Mouse (Mus musculus): Measurements from ENCODE around the gene Gm20388.

Gm20388 gene

DNA sequence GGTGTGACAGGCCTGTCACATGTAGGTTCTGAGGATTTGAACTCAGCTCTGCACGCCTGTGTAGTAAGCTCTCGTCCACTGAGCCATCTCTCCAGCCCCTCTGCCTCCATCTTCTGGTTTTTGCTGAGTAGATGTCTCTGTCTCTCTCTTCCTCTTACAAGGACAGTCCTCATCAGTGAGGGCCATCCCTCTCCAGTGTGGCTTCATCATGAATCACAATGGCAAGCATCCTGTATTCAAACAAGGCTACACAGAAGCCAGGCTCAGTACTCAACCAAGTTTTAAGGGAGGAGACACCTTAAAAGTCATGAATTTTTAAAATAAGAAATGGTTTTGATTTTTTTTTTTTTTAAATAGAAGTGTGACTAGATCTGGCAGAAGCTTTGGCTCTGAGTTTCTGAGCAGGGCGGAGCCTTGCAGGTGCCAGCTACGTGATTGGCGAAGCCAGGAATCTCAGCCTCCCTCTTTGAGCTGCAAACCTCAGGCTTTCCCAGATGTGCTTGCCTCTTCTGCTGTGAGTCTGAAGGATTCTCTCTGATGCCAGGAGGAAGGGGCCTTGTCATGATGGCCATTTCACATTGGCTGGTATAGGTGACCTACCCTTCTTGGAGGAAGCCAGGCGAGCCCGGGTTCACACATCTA is 2206.2 kb downstream of the Gm20388 start:
- DNase-seq, result no peak

DNA sequence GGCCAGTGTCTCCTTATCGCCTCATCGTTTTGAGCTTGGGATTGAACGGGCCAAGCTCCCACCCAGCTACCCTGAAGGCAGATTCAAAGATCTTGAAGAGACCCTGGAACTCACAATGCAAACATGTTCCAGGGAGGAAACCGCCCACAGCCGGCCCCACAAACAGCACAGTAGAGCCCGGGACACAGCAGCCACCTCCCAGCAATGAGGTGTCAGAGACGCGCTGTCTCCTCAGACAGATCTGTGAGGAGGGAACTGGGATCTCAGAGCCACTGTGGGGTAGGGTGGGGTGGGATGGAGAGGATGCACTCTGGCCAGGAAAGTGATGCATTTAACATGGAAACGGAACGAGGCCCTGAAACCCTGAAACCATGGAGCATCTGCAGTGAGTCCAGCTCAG is 2207.5 kb downstream of the Gm20388 start:
- peak; percentile 43 to 77 for DNase-seq

DNA sequence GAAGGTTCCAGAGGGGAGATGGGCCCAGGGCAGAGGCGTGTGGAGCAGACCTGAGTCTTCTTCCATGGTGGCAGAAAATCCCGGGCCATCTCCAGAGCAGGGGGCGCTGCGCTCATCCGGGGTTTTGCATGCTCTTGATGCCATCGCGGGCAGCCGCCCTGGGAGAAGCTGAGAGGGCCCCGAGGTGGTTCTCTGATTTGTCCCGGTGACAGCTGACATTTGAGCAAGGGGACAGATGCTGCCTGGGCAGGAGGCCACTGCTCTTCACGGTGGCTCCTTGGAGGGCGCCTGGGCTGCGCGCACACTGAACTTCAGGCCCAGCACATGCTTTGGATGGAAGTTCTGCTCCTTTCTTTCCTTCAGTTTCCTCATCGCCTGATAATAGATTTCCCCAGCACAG is 2207.9 kb downstream of the Gm20388 start:
- DNase-seq, result no peak

DNA sequence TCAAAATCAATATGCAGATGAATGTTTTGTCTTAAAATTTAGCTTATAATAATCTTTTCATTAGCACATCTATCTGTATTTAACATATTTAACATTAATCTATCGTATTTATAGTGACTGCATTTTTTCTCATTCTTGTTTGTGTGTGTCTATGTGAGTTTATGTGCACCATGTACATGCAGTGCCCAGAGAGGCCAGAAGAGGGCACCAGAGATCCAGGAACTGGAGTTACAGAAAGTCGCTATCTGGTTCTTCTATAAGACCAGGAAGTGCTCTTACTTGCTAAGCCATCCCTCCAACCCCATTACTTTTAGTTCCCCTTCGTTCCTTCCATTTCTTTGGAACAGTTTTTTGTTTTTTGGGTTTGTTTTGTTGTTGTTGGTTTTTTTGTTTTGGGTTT is 2213.7 kb downstream of the Gm20388 start:
- no peak for DNase-seq

DNA sequence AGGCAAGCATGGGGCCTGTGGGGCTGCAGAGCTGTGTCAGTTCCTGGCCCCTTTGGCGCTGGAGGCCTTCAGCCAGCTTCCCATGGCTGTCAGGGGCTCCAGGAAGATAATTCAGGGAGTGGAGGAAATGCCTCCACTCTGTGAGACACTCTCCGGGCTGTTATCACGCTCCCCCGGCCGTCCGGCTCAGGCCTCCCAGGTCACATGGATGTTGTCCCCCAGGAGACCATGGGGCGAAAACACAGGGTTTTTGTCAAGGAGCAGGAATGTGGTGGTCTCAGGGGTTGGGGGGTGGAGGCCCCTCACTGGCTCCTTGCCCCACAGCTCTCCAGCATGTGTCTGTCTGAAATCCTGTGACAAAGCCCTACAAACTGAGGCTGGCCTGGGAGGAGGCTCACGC is 2216.0 kb downstream of the Gm20388 start:
- no peak for DNase-seq

DNA sequence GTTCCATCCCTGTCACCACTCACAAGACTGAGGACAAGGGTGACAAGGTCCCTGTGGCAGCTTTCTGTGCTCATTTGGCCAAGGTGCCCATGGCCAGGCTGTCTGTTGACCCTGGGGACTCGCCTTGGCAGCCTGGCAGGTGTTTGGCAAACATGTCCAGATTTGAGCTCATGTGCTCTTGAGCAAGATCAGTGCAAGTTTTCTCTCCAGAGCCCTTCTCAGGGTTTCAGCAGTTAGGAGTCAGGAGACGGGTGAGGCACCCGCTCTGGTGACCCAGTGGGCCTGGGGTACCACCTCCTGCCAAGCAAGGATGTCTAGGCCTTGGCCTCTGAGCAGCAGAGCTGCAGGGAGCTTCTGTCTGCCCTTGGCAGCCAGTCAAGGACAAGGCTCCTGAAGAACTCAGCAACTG is 2223.5 kb downstream of the Gm20388 start:
- no peak for DNase-seq

DNA sequence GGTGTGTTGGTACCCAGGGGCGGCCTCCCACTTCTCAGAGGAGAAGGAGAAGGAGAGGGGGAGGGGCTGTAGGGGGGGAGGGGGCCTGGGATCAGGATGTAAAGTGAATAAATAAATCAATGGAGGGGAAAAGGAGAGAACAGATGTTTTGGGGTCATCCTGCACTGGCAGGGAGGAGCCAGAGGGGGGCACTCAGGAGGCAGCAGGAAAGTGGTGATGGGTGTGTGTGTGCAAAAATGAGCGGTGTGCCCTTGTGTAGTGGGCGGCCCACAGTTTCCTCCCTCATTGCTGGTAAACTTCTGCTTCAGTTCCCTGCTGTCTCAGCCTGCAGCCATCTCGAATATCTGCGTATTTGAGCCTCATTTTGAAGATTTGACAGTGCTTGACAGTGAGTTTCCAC is 2224.9 kb downstream of the Gm20388 start:
- no peak for DNase-seq

DNA sequence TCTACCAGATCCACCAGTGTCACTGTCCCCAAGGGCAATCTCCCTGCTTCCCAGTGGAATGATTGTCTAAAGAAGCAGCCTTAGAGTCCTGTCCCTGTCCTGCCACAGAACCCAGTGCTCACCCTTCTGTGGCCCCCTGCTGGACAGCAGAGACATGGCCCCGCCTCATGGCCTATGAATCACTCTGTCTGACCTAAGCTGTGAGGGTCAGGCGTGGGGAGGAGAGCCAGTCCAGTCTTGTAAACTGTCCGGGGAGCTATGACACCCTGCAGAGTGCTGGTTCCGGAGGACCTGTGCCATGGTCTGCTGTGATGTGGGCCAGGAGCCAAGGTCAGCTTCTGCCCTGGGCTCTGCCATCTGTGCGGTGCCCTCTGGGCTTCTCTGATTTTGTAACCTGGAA is 2229.1 kb downstream of the Gm20388 start:
- peak; percentile 86 to 87 for DNase-seq

DNA sequence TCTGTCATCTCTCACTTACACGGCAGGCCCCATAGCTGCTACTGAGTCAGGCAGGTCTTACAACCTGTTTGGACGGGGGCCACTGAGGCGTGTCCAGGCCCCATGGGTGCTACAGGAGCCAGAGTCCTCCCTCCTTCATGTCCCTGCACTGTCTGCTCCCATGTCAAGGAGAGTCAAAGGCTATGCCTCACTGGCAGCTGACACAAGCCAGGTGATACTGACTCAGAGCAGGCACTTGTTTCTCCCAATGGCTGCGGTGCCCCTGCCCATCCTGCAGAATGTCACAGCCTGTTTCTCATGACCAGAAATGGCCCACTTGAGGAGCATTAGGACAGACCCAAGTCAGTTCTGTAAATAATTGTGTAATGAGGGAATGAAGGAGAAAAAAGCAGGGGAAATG is 2229.8 kb downstream of the Gm20388 start:
- no peak for DNase-seq

DNA sequence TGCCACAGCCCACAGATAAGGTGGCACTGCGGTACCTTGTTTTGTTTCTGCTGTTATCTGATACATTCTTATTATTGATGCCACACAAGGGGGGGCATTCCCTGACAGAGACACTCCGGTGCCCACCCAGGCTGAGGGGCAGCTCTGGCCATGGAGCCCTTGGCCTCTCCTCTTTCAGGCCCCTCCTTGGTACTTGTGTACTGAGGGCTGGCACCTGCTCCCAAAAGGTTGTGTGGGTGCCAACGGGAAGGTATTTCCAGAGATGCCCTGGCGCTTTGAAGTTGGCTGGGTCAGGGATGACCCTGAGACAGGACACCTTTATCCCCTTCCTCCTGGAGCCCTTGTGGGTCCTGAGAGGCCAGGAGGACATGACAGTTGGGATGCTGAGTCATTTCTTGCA is 2231.8 kb downstream of the Gm20388 start:
- DNase-seq, result no peak

DNA sequence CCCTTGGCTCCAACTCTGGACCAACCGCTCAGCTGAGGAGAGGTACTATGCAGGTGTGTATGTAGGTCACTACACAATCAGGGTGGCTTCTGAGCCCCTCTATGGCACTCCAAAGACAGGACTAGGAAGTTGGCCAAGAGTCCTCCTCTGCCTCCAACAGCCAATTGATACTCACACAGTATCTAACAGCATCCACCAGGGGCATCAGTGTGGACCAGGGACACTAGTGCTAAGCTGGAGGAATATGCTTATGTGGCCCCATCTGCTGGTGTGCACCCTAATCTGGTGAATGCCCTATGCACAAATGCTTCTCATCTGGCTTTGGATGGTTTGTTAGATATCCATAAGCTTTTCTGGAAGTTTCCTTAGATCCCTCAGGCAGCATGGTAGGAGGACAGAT is 2232.6 kb downstream of the Gm20388 start:
- DNase-seq, result no peak

DNA sequence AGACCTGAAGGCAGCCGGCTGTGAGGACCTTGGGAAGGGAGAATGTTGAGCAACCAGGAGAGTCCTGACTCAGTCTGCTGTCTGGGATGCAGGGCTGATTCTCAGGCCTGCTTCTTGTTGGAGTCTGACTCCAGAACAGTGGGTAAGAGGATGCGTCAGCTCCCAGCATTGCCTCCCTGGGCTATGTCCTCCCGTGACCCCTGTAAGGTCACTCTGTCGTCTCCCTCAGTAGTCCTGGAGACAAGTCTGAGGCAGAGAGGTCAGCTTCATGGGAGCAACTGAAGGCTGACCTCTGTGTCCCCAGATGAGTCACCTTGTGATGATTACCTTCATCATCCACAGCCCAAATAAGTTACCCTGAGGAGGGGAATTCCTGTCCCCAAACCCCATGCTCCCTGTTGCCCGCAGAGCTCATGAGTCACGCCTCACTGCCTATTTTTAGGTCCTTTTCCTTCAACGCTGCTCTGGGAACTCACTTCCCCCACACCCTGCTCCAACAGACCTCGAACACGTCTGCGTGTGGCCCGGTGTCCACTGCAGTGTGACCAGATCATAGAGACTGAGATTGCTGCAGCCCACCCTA is 2234.2 kb downstream of the Gm20388 start:
- no peak for DNase-seq

DNA sequence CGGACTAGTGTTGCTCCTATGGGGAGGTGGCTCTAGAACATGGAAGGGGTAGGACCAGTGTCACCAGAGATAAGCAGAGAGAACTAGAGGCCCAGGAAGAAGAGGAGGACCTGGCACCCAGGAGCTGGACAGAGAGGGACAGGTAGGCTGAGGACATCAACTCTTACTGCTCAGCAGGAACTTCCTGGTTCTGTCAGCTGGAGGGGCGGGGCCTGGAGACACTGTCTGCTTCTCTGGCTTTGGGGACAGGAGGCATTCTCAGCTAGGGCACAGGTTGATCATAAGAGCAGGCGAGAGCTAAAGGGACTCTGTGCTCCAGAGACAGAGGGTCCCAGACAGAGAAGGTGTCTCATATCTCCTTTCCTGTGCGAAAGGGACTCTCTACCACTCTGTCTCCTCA is 2238.4 kb downstream of the Gm20388 start:
- DNase-seq, result no peak

DNA sequence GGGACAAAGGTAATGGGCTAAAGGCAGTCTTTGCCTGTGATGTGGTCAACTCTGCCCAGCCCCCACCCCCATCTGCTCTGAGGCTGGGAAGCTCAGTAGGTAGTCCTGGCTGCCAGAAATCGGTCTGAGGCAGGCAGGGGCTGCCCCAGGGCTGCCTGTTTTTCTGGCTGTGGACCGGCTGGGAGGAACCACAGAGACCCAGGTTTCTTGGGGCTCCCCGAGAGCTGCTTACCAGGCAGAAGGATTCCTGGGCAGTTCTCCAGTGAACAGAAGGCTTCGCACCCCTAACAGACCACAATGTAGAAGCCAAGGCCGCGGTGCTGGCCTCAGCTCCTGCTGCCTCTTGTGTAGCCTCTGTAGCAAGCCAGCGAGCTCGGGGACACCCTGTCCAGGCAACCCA is 2239.0 kb downstream of the Gm20388 start:
- DNase-seq, result no peak

DNA sequence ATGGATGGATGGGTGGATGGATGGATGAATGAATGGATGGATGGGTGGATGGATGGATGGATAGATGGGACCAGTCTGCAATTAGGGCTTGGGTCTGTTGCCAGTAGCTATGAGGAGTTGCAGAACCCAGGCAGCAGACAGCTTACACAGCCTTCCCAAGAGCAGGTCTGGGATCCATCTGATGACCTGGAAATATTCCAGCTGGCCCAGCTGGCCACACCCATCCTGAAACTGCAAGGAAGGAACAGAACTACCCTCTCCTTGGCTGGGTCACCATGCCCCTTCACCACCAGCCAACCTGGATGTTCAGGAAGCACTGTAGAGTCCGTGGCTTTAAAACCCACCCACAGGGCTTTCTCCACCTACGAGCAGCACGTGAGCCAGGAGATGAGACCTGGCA is 2240.9 kb downstream of the Gm20388 start:
- no peak for DNase-seq

DNA sequence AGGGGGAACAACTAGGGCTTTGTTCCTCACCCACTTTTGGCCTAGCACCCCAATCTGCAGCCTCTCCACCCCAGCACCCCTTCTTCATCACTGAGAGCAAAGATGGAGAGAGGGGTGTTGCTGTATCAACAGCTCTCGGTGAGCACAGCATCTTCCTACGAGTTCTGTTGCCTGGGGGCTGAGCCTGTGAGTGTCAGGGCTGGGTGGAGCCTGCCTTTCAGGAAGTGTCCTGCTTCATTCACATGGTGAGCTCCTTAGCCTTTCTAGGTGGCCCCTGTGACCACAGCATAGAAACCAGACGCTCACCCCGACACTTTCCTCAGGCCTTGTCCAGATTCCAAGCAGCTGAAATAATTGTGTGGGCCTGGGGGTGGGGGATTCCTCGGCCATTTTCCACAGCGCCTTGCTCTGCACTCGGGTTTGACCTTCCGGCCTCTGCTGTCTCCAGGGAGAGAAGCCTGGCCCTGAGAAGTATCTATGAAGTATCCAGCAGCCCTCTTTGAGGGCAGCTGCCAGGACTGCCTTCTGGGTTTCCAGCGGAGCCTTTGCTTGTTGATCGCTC is 2244.5 kb downstream of the Gm20388 start:
- peak; percentile 17 to 51 for DNase-seq

DNA sequence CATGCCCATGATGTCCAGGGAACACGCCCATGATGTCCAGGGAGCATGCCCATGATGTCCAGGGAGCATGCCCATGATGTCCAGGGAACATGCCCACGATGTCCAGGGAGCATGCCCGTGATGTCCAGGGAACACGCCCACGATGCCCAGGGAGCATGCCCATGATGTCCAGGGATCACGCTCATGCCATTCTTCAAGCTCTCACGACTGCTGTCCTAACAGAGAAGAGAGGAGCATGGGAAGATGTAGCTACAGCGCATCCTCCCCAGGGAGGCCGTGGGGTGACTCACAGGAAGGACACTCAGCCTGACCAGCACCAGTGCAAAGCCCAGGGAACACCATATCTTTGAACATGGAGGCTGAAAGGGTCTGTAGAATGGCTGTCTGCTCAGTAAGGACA is 2245.3 kb downstream of the Gm20388 start:
- no peak for DNase-seq

DNA sequence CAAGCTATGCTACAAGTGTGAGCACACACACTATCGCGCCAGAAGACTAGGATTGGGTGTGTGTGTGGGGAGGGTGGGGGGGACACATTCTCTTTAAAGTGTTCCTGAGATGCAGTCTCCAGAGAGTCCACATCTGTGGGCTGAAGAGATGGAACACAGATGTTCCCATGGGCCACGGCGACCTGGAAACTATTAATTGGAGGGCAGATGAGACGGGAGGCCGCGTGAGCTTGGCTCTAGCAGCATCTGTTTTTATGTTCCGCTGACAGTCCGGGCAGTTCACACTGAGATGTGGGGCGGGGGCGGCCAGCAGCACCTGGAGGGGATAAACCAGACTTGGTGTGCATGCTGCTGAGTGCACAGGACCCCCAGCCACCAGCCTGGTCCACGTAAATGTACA is 2247.0 kb downstream of the Gm20388 start:
- DNase-seq, result no peak

DNA sequence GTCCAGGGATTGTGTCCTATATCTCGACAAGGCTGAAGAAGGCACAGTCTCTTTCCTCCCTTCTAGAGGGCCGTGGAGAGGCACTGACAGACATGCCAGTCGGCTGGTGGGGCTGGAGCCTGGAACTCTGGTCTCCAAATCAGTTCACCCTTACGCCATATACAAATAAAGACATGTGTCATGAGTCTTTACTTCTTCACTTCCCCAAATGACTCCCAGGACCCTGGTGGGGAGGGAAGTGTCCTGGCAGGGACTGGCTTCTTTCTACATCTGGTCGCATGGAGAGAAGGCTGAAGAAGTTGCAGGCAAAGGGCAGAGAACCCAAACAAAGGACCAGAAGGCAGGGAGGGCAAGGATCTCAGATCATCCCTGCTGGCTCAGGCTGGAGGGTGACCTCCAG is 2249.5 kb downstream of the Gm20388 start:
- no peak for DNase-seq

DNA sequence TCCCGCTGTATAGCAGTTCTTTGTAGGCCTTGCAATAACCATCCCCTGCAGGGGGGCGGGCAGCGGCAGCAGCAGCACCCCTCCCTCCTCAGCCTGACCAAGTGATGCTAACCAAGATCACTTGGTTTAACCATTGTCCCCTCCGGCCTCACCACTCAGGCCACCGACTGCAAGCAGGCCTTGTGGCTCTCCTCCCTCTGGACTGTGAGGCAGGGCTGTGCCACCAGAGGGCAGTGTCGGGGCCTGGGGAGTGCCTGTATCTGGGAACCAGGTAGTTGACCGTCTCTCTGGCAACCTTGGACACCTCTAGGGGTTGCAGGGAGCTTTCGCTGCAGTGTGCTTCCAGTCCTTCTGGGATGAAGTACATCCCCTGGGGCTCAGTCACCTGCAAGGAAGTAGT is 2252.4 kb downstream of the Gm20388 start:
- DNase-seq, result peak; percentile 68 to 84

DNA sequence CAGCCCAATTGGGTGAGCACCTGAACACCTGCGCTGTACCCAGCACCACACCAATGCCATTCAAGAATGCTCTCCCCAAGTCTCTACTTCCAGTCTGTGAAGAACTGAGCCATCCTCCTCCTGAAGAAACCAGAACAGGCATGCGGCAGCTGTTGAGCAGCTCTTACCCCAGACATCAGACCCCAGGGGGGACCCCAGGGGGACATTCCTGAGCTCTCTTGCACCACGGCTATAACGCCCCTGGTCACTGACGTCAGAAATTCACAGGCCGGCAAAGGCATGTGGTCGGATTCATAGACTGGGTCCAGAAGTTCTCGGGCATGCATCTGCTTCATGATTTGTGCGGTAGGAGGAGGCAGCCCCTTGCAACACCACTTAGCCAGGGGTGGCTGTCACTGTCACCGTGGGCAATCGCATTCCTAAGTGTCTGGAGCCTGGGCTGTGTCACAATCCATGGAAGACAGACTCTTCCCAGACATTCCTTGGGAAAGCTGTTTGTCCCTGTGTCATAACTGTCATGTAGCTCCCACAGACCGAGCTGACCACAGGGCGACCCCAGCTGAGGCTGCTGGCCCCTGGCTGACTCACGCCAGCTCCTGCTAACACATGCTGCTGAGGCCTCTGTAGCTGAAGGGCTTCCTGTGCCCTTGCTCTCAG is 2256.7 kb downstream of the Gm20388 start:
- peak; percentile 29 to 78 for DNase-seq

DNA sequence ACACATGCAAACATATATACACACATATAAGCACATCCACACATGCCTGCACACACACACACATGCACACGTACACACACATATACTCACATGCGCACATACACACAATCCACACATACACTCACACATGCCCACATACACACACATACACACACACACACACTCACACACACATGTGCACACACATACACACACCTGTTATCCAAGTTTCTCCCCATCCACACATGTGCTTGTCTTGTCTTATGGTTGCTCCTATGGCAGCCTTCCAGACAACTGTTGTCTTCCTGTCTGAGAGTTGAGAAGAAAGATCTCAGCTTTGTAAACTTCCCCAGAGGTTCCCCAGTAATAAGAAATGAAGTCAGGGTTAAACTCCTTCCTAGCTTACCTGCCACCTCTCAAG is 2258.8 kb downstream of the Gm20388 start:
- no peak for DNase-seq

DNA sequence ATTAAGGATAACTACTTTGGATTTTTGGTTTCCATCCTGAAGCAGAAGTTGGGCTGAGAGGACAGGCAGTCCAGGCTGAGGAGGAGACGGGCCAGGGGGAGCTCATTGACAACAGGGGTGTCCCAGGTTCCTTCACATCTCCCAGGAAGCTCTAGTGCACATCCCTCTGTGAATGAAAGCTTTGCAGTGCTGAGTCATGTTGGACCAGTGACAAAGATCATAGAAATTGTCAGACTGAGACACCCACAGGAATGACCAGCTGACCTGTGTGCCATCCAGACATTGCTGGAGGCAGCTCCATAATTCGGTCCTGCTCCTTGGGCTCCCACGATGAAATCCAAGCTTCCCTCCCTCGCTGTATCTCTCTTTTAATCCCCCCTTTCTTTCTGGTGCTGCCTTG is 2261.2 kb downstream of the Gm20388 start:
- no peak for DNase-seq
